Mouse (Mus musculus): ENCODE data around the gene Mrpl45.

DNA sequence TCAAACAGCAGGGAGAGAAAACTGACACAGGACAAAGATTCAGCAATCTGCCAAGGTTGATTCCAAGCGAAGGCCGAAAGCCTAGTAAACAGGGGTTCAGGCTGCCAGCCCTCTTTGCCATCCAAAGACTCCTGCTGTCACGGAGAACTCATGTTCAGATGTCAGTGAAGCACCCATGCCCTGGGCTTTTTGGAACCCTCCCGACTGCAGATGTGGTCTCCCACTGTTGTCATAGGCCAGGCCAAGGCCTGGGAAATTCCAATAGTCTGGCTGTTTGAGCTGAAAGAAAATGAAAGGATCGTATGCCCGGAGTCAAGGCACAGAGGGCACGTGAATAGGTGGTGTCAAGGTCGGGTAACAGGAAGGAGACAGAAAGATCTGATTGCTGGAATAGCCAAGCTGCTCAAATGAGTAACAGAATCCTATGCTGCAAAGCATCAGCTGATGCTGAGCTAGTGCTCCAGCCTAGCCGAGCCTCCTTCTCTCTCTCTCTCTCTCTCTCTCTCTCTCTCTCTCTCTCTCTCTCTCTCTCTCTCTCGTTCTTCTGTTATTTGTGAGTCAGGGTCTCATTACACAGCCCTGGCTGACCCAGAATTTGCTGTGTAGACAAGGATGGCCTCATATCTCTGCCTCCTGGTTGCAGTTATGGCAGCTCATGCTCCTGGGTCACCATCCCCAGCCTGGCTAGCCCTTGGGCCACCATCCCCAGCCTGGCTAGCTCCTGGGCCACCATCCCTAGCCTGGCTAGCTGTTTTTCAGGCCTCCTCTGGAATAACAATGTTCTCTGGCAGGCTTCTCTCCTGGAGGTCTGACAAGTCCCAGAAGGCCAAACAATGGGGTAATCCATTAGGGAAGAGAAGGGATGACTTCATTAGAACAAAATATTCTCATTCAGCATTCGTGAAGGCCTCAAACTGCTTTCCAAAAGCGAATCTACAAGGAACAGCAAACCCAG lies 26.0 kb upstream of the Mrpl45 start:
- TF ChIP-seq CTCF (IDR thresholded peaks at IDR 0.05; ENCODE audit: extremely low read depth, insufficient read depth, low read length), result no peak
- no peak for TF ChIP-seq POLR2A (IDR thresholded peaks at IDR 0.05; ENCODE audit: extremely low read depth, insufficient read depth, low read length)

Data from cortical plate, adult 2 months (tissue).